Mouse (Mus musculus): ENCODE results near the gene Rufy1.

Rufy1 gene

GRCm38 (mm10) chr11:50346256-50347032 is 84.5 kb downstream of the Rufy1 start:
- DNase-seq = no peak

GRCm38 (mm10) chr11:50345486-50345885 is 85.4 kb downstream of the Rufy1 start:
- DNase-seq = no peak
